Mouse (Mus musculus) forebrain, postnatal 0 days (tissue): Measurements from ENCODE around the gene Tcf20. TPM values are rescaled to one million over a fixed set of nuclear protein-coding genes. Genes with fewer than 3 reads are reported as not detected.
A peak's percentile ranks its signal among the peaks of the same experiment; 100 is the strongest.

Experiments used
- ATAC-seq: fragments of 200-750 bp; cut with Nextera tagmentation; 2 replicates; pipeline ENCODE4 v1.8.0; 2017; ENCODE audit warnings: mild to moderate bottlenecking, moderate library complexity
- DNase-seq: peaks from one replicate; pipeline ENCODE4 v3.0.0-alpha.2; 2015
- H3K27ac ChIP-seq: fragments of 300-500 bp; sonication (generic); 2 replicates; pipeline ENCODE4 v1.5.1; 2014; ENCODE audit warnings: low read depth, mild to moderate bottlenecking, antibody characterized with exemption, low read length, moderate library complexity, mixed read lengths
- H3K27me3 ChIP-seq: fragments of 300-500 bp; sonication (generic); 2 replicates; pipeline ENCODE4 v1.6.1; 2014; ENCODE audit warnings: mild to moderate bottlenecking, low read length, mixed read lengths; ENCODE audit not compliant: insufficient read depth
- H3K36me3 ChIP-seq: fragments of 300-500 bp; sonication (generic); 2 replicates; pipeline ENCODE4 v1.6.1; 2014; ENCODE audit warnings: mild to moderate bottlenecking, moderate library complexity; ENCODE audit not compliant: insufficient read depth
- H3K4me1 ChIP-seq: fragments of 300-500 bp; sonication (generic); 2 replicates; pipeline ENCODE4 v1.6.1; 2014; ENCODE audit warnings: antibody characterized with exemption; ENCODE audit not compliant: insufficient read depth
- H3K4me2 ChIP-seq: fragments of 300-500 bp; sonication (generic); 2 replicates; pipeline ENCODE4 v1.6.1; 2014; ENCODE audit warnings: low read depth, mild to moderate bottlenecking, moderate library complexity
- H3K4me3 ChIP-seq: fragments of 300-500 bp; sonication (generic); 2 replicates; pipeline ENCODE4 v1.5.1; 2014; ENCODE audit warnings: low read depth, low read length, mixed read lengths
- H3K9ac ChIP-seq: fragments of 300-500 bp; sonication (generic); 2 replicates; pipeline ENCODE4 v1.6.1; 2014; ENCODE audit warnings: mild to moderate bottlenecking
- H3K9me3 ChIP-seq: fragments of 300-500 bp; sonication (generic); 2 replicates; pipeline ENCODE4 v1.6.1; 2016; ENCODE audit warnings: low read length
- CTCF ChIP-seq: sonication (generic); IDR thresholded peaks from 2 replicates; pipeline ENCODE4 v1.5.1; 2016; ENCODE audit warnings: antibody characterized with exemption, control low read depth, low read depth
- WGBS: fragments of 180-500 bp; shearing (Covaris S2); extraction: QIAGEN DNeasy Blood & Tissue Kit; methylation state at CpG from one replicate; pipeline ENCODE4 v1.1.7; 2014; 5-methylcytosine and 5-hydroxymethylcytosine counted together
- polyA plus RNA-seq: library from polyadenylated mRNA; unstranded; fragments of >200 nt; fragmentation: Nextera tagmentation; extraction: Ambion mirVana; gene quantifications from 2 replicates; pipeline ENCODE4 v1.2.1, GENCODE M21; 2015
- total RNA-seq: library from RNA; depleted of rRNA; stranded (reverse); fragments of >200 nt; gene quantifications from 2 replicates; pipeline ENCODE4 v1.2.3, GENCODE M21; 2014

Tcf20 gene
- total and polyA plus RNA-seq, 2 experiments from 2014 or later: 12.2 to 150 TPM

GRCm38 (mm10) chr15:82902521-82902920 is 85.2 kb downstream of the Tcf20 start:
- Histone ChIP-seq H3K9ac (no peak overlapping the region), H3K27me3 (no peaks in the 10 kb centered on the region), H3K4me1 (peaks cover 14% of the 10 kb centered on the region), H3K4me2 (no peak overlapping the region), H3K4me3 (no peak overlapping the region), H3K36me3 (no peaks in the 10 kb centered on the region), H3K27ac (no peak overlapping the region), H3K9me3 (no peaks in the 10 kb centered on the region)
- WGBS: 52% methylated on average over 4 of the region's 4 CpGs
- DNase-seq (no peak), ATAC-seq (no peak)
- TF ChIP-seq CTCF: no peak

- DNase-seq (no peak), ATAC-seq (no peak)
- no peak overlapping the region for H3K27ac ChIP-seq
- 9% methylated on average over 6 of the region's 6 CpGs for WGBS
- H3K27me3 ChIP-seq: no peaks in the 10 kb centered on the region
- H3K4me1 ChIP-seq: peaks cover 16% of the 10 kb centered on the region
- H3K9ac ChIP-seq: no peak overlapping the region
- H3K4me2 ChIP-seq: no peak overlapping the region
- no peaks in the 10 kb centered on the region for H3K9me3 ChIP-seq
- TF ChIP-seq CTCF: no peak
- no peak overlapping the region for H3K4me3 ChIP-seq
- no peaks in the 10 kb centered on the region for H3K36me3 ChIP-seq
These were observed 86.4 kb downstream of the Tcf20 start for GRCm38 (mm10) chr15:82901306-82901705.

- WGBS: 38% methylated on average over 3 of the region's 3 CpGs
- no peak overlapping the region for H3K27ac ChIP-seq
- H3K4me2 ChIP-seq: peak overlapping the region; percentile 97
- H3K27me3 ChIP-seq: no peaks in the 10 kb centered on the region
- TF ChIP-seq CTCF: no peak
- no peaks in the 10 kb centered on the region for H3K36me3 ChIP-seq
- DNase-seq (no peak), ATAC-seq (no peak)
- H3K9me3 ChIP-seq: no peaks in the 10 kb centered on the region
- peaks cover 14% of the 10 kb centered on the region for H3K4me1 ChIP-seq
- H3K9ac ChIP-seq: 0 out of 2 replicates have a peak overlapping the region, but pooled peaks have one; percentile 14
- H3K4me3 ChIP-seq: no peak overlapping the region
These were observed 87.3 kb downstream of the Tcf20 start for GRCm38 (mm10) chr15:82900331-82900730.

GRCm38 (mm10) chr15:82899676-82900301 is 87.9 kb downstream of the Tcf20 start:
- peak overlapping the region; percentile 63 for H3K9ac ChIP-seq
- ATAC-seq: peak; percentile 95
- no peaks in the 10 kb centered on the region for H3K27me3 ChIP-seq
- WGBS: 3% methylated on average over 27 of the region's 56 CpGs
- H3K4me1 ChIP-seq: peaks cover 11% of the 10 kb centered on the region
- peak overlapping the region; percentile 97 for H3K4me3 ChIP-seq
- no peaks in the 10 kb centered on the region for H3K9me3 ChIP-seq
- peak; percentile 88 for DNase-seq
- peak overlapping the region; percentile 97 for H3K4me2 ChIP-seq
- TF ChIP-seq CTCF: peak; percentile 34; the same call in 1 of the 2 replicates
- H3K27ac ChIP-seq: peak overlapping the region; percentile 90
- H3K36me3 ChIP-seq: no peaks in the 10 kb centered on the region

GRCm38 (mm10) chr15:82898740-82899675 is 88.7 kb downstream of the Tcf20 start:
- Histone ChIP-seq H3K9ac (peak overlapping the region; percentile 63), H3K4me1 (peaks cover 9% of the 10 kb centered on the region), H3K27ac (peak overlapping the region; percentile 90), H3K27me3 (no peaks in the 10 kb centered on the region), H3K4me3 (peak overlapping the region; percentile 97), H3K9me3 (no peaks in the 10 kb centered on the region), H3K4me2 (peak overlapping the region; percentile 97), H3K36me3 (no peaks in the 10 kb centered on the region)
- DNase-seq: no peak
- peak; percentile 73 for ATAC-seq
- TF ChIP-seq CTCF: peak; percentile 31
- WGBS: 3% methylated on average over 71 of the region's 98 CpGs

GRCm38 (mm10) chr15:82898141-82898739 is 89.4 kb downstream of the Tcf20 start:
- Histone ChIP-seq H3K4me1 (peaks cover 9% of the 10 kb centered on the region), H3K27ac (no peak overlapping the region), H3K4me3 (peak overlapping the region; percentile 97), H3K4me2 (peak overlapping the region; percentile 97), H3K9me3 (no peaks in the 10 kb centered on the region), H3K36me3 (no peaks in the 10 kb centered on the region), H3K27me3 (no peaks in the 10 kb centered on the region), H3K9ac (peak overlapping the region; percentile 63)
- no peak for ATAC-seq
- TF ChIP-seq CTCF: no peak
- no peak for DNase-seq
- 13% methylated on average over 11 of the region's 11 CpGs for WGBS
